Mouse (Mus musculus): Measurements from ENCODE around the gene Ccdc85a. TPM values are rescaled to one million over a fixed set of nuclear protein-coding genes. Genes with fewer than 3 reads are reported as not detected.
"Not testable (repeated sequence)": the region's sequence is repeated elsewhere in the genome, so short reads cannot be mapped to it uniquely, and the experiment has no call there.

The Ccdc85a gene
- polyA plus RNA-seq, 1 experiment, result 2.6 TPM

DNA sequence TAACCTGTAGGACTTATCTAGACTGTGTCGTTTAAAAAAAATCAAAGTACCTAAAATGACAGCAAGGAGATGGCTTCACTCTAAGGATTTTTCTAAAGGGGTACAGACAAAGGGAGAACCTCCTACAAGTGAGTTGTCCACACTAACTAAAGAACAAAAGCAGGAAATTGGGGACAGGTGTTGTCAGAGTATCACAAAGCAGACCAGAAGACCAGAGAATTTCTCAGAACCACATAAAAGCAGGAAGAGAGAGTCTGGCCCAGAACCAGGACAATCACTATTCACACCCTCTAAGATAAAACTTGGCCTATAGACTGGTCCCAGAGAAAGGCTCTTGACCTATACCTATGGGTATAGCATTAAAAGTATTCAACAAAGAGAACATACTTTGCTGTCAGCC is 92.8 kb downstream of the Ccdc85a start:
- no peak overlapping the region for H3K27ac ChIP-seq (replicated peaks; ENCODE audit: low read depth, low read length)
- no peak overlapping the region for H3K4me3 ChIP-seq (ENCODE audit: insufficient read depth, low read depth, low read length)
- peaks cover 3% of the 10 kb centered on the region; the same call in 1 of the 2 replicates for H3K4me1 ChIP-seq (ENCODE audit: control insufficient read depth, insufficient read depth, insufficient read length, low read length)

DNA sequence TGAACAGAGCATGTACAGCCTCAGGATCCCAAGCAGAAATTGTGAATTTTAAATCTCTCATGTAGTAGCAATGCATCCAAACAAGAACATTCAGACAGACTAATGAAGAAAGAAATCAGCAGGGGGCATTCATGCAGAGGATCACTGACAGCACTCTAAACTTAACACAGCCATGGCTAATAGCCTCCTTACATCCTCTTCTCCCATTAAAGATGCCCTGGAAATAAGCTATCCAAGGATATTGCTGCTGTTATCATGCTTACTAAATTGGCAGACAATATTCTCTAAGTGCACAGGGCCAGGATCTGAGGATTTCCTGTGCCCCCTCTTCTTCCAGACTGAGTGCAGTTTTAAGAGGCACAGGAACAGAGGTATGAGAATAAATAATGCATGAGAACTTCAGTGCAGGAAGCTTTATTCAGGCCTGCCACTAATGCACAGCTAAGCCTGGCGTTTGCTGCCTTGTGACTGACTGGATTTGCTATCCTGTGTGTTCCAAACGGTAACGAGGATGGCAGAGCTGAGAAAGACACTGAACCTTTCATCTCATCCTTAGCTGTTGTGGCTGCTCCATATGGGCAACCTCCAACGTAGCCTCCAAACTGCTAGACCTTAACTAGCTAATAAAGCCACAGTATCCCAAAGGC is 99.9 kb downstream of the Ccdc85a start:
- H3K4me1 ChIP-seq (ENCODE audit: control insufficient read depth, insufficient read depth, insufficient read length, low read length), result peaks cover 4% of the 10 kb centered on the region; the same call in 1 of the 2 replicates
- H3K4me3 ChIP-seq (ENCODE audit: insufficient read depth, low read depth, low read length), result no peak overlapping the region
- no peak overlapping the region for H3K27ac ChIP-seq (replicated peaks; ENCODE audit: low read depth, low read length)

GRCm38 (mm10) chr11:28477088-28477487 is 107.0 kb downstream of the Ccdc85a start:
- Histone ChIP-seq H3K4me1 (ENCODE audit: control insufficient read depth, insufficient read depth, insufficient read length, low read length) (peaks cover 2% of the 10 kb centered on the region; the same call in 1 of the 2 replicates), H3K27ac (replicated peaks; ENCODE audit: low read depth, low read length) (no peak overlapping the region), H3K4me3 (ENCODE audit: insufficient read depth, low read depth, low read length) (no peak overlapping the region)

GRCm38 (mm10) chr11:28465726-28466125 is 118.4 kb downstream of the Ccdc85a start:
- Histone ChIP-seq H3K4me1 (ENCODE audit: control insufficient read depth, insufficient read depth, insufficient read length, low read length) (peaks cover 6% of the 10 kb centered on the region), H3K27ac (replicated peaks; ENCODE audit: low read depth, low read length) (0 out of 2 replicates have a peak overlapping the region, but pooled peaks have one; percentile 25), H3K4me3 (ENCODE audit: insufficient read depth, low read depth, low read length) (no peak overlapping the region)

DNA sequence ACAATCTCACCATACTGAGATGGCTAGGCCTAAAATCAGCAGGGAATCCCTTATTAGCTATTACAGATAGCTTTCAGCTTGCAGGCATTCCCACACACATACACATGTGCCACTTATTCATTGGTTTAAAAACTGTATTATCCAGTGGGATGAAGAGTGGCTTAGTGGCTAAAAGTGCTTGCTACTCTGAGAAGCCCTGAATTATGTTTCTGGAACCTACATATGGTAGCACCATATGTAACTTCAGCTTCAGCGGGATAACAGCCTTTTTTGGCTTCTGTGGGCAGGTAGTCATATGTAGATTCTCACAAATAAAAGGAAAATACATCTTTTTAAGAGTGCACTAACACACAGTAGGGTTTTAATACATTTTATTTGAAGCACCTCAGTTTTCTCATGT is 119.2 kb downstream of the Ccdc85a start:
- H3K4me3 ChIP-seq (ENCODE audit: insufficient read depth, low read depth, low read length), result no peak overlapping the region
- H3K27ac ChIP-seq (replicated peaks; ENCODE audit: low read depth, low read length), result peak overlapping the region; percentile 74
- peaks cover 3% of the 10 kb centered on the region for H3K4me1 ChIP-seq (ENCODE audit: control insufficient read depth, insufficient read depth, insufficient read length, low read length)

DNA sequence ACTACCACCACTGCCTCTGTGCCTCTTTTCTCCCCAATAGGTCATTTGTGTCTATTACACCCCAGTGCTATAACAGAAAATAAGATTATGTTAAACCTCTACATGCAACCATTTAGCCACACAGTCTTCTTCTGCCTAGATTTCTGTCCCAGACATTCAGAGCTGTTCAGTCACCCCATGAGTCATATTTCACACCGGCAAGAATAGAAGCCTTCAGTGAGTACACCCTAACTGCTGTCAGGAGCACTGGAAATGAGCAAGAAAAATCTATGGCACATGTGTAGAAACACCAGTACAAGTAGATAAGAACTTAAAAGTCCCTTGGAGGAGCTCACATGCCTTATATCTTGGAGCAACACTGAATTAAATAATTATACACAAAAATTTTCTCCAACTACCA is 125.0 kb downstream of the Ccdc85a start:
- Histone ChIP-seq H3K4me3 (ENCODE audit: insufficient read depth, low read depth, low read length) (no peak overlapping the region), H3K4me1 (ENCODE audit: control insufficient read depth, insufficient read depth, insufficient read length, low read length) (peaks cover 9% of the 10 kb centered on the region), H3K27ac (replicated peaks; ENCODE audit: low read depth, low read length) (no peak overlapping the region)

GRCm38 (mm10) chr11:28439877-28440276 is 144.2 kb downstream of the Ccdc85a start:
- H3K4me1 ChIP-seq (ENCODE audit: control insufficient read depth, insufficient read depth, insufficient read length, low read length), result peaks cover 8% of the 10 kb centered on the region; the same call in 1 of the 2 replicates
- H3K27ac ChIP-seq (replicated peaks; ENCODE audit: low read depth, low read length), result no peak overlapping the region
- no peak overlapping the region for H3K4me3 ChIP-seq (ENCODE audit: insufficient read depth, low read depth, low read length)

DNA sequence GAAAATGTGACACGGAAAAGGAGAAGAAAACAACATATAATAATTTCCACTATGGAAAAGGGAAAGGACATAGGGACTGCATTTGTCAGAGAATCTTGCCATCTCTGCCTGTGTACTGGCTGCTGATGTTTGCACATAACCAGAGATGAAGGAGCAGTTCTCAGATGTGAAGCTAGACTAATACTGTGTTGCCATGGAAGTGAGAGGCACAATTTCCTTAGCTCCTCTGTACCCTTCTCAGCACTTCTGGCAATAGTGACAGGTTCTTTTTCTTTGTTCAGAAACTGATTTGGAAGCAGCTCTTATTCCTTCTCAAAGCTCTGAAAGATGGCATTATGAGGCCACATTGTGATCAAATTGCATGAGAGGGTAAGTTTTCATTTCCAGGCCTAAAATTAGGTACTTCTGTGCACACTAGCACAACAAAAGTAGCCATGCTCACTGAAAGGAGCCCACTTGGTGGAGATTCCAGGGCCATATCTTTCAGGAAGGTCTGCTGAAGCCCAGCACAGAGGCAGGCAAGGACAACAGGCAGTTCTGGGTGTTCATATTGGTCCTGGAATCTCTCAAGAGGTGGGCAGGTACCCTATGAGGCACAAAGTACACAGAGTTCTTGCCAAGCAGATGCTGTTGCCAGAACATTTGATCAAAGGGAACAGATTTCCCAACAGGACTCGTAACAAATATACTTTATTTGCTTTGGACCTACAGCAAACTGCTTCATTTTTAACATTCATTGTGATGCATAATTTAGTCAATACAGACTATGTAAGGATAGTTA is 161.5 kb downstream of the Ccdc85a start:
- Histone ChIP-seq H3K27ac (replicated peaks; ENCODE audit: low read depth, low read length) (no peak overlapping the region), H3K4me1 (ENCODE audit: control insufficient read depth, insufficient read depth, insufficient read length, low read length) (peaks cover 6% of the 10 kb centered on the region), H3K4me3 (ENCODE audit: insufficient read depth, low read depth, low read length) (no peak overlapping the region)

- H3K27ac ChIP-seq (replicated peaks; ENCODE audit: low read depth, low read length), result no peak overlapping the region
- H3K4me3 ChIP-seq (ENCODE audit: insufficient read depth, low read depth, low read length), result no peak overlapping the region
- H3K4me1 ChIP-seq (ENCODE audit: control insufficient read depth, insufficient read depth, insufficient read length, low read length), result no peaks in the 10 kb centered on the region
Observed at GRCm38 (mm10) chr11:28415841-28416240, 168.3 kb downstream of the Ccdc85a start.

DNA sequence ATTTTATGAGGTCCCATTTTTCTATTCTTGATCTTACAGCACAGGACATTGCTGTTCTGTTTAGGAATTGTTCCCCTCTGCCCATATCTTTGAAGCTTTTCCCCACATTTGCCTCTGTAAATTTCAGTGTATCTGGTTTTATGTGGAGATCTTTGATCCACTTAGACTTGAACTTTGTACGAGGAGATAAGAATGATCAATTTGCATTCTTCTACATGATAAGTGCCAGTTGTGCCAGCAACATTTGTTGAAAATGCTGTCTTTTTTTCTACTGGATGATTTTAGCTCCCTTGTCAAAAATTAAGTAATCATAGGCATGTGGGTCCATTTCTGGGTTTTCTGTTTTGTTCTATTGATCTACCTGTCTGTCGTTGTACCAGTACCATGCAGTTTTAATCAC is 174.2 kb downstream of the Ccdc85a start:
- not testable (repeated sequence) for H3K4me1 ChIP-seq (ENCODE audit: control insufficient read depth, insufficient read depth, insufficient read length, low read length); H3K4me3 ChIP-seq (ENCODE audit: insufficient read depth, low read depth, low read length); H3K27ac ChIP-seq (replicated peaks; ENCODE audit: low read depth, low read length)

DNA sequence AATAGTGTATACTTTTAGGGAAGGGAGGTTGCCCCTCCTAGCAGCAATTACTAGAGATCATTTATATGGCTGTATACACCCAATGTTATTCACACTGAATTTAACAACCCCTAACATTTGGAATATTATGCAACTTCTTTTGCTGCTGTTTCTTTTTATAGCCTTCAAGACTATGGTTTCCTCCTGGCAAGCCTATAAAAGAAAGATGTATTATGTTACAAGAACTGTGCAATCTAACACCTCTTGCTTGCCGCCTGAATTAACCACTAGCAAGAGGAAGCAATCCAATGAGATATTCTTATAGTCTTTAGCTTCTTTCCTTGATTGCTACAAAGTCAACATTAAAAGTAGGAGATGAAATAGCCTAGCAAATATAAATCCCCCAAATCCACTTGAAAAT is 187.0 kb downstream of the Ccdc85a start:
- no peak overlapping the region for H3K27ac ChIP-seq (replicated peaks; ENCODE audit: low read depth, low read length)
- H3K4me3 ChIP-seq (ENCODE audit: insufficient read depth, low read depth, low read length), result no peak overlapping the region
- H3K4me1 ChIP-seq (ENCODE audit: control insufficient read depth, insufficient read depth, insufficient read length, low read length), result no peaks in the 10 kb centered on the region

- Histone ChIP-seq H3K27ac (replicated peaks; ENCODE audit: low read depth, low read length) (no peak overlapping the region), H3K4me1 (ENCODE audit: control insufficient read depth, insufficient read depth, insufficient read length, low read length) (no peaks in the 10 kb centered on the region)
Observed at GRCm38 (mm10) chr11:28375891-28376290, 208.2 kb downstream of the Ccdc85a start.

DNA sequence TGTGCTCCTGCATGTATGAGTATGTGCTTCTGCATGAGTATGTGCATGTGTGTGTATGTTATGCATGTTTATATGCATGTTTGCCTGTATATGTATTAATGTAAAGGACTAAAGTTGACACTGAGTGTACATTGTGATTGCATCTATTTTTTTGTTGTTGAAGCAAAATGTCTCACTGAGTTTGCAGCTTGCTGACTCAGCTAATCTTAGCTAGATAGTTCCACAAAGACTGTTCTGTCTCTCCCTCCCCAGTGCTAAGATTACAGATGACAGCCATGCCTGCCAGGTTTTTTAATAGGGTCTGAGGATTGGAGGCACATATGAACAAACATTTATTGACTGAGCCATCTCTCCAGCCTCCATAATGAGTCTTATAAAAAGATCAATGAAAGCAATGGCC is 209.5 kb downstream of the Ccdc85a start:
- no peak overlapping the region for H3K27ac ChIP-seq (replicated peaks; ENCODE audit: low read depth, low read length)
- no peak overlapping the region for H3K4me3 ChIP-seq (ENCODE audit: insufficient read depth, low read depth, low read length)
- H3K4me1 ChIP-seq (ENCODE audit: control insufficient read depth, insufficient read depth, insufficient read length, low read length), result no peaks in the 10 kb centered on the region

More at GRCm38 (mm10) chr11:28375891-28376290, 208.2 kb downstream of the Ccdc85a start:
- no peak overlapping the region for H3K4me3 ChIP-seq (ENCODE audit: insufficient read depth, low read depth, low read length)

GRCm38 (mm10) chr11:28371381-28371780 is 212.7 kb downstream of the Ccdc85a start:
- not testable (repeated sequence) for H3K4me1 ChIP-seq (ENCODE audit: control insufficient read depth, insufficient read depth, insufficient read length, low read length); H3K27ac ChIP-seq (replicated peaks; ENCODE audit: low read depth, low read length); H3K4me3 ChIP-seq (ENCODE audit: insufficient read depth, low read depth, low read length)

DNA sequence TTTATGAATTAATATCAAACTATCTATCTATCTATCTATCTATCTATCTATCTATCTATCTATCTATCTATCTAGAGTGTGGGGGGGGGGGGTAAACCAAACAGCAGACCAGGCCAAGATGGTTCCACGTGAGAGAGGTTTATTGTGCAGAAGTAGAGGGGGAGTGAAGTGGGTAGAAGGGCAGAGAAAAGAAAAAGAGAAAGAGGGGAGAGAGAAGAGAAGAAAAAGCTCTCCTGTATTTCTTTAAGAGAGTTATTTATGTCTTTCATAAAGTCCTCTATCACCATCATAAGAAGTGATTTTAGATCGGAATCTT is 218.2 kb downstream of the Ccdc85a start:
- peaks cover 2% of the 10 kb centered on the region; the same call in 1 of the 2 replicates for H3K4me1 ChIP-seq (ENCODE audit: control insufficient read depth, insufficient read depth, insufficient read length, low read length)
- no peak overlapping the region for H3K27ac ChIP-seq (replicated peaks; ENCODE audit: low read depth, low read length)
- H3K4me3 ChIP-seq (ENCODE audit: insufficient read depth, low read depth, low read length), result no peak overlapping the region

Measured in brown adipose tissue, adult 24 weeks (tissue).